Mouse (Mus musculus): ENCODE data around the gene Pdzk1. TPM values are rescaled to one million over a fixed set of nuclear protein-coding genes. Genes with fewer than 3 reads are reported as not detected.

The Pdzk1 gene
- polyA plus RNA-seq, 1 experiment from 2014 or later, result 0.08 TPM

DNA sequence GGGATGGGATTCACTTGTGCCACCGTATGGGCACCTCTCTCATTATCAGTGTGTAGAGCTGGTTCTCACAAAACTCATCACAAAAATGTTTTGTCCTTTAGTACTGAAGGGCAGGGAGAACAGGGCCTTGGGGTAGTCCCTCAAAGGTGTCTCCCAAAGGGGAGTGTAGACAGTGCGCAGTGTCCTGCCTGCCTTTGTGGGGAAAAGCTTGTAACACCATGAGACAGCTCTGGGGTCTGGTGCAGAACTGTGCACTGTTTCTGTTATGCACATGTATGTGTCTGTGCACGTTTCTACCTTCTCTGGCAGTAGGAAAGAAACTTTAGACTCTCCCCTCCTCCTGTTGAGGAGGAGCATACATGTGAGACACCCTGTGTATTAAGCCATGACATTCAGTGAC is 38.8 kb downstream of the Pdzk1 start:
- TF ChIP-seq CTCF (IDR thresholded peaks at IDR 0.05; ENCODE audit: low read depth), result no peak
- Histone ChIP-seq H3K4me3 (ENCODE audit: low read depth, low read length) (no peak overlapping the region), H3K4me2 (no peak overlapping the region), H3K9ac (no peak overlapping the region), H3K9me3 (ENCODE audit: low read depth, low read length) (no peaks in the 10 kb centered on the region), H3K4me1 (ENCODE audit: insufficient read depth) (no peaks in the 10 kb centered on the region), H3K27ac (ENCODE audit: low read depth) (no peak overlapping the region), H3K36me3 (ENCODE audit: insufficient read depth) (peaks cover 42% of the 10 kb centered on the region), H3K27me3 (ENCODE audit: insufficient read depth, low read length) (no peaks in the 10 kb centered on the region)
- 87% methylated on average over 3 of the region's 3 CpGs for WGBS
- no peak for ATAC-seq (ENCODE audit: insufficient read depth)
- no peak for DNase-seq

DNA sequence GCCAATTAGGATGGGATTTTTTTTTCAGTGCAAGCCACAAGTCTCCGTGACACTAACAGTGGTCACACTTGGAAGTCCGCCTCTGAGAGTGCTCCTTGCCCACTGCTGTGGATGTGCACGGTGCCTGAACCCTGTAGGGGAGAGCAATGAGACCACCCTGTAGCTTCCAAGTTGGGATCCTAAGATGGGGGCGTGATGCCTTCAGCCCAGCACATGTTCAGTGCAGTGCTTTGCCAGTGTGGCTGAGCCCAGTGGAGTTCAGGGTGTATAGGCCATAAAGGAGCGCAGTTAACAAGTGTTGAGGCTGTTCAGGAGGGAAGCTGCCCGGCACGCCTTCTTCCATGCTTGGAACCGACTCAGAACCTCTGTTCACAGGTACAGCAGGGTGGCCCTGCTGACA is 39.5 kb downstream of the Pdzk1 start:
- ATAC-seq (ENCODE audit: insufficient read depth) (no peak), DNase-seq (no peak)
- Histone ChIP-seq H3K4me1 (ENCODE audit: insufficient read depth) (no peaks in the 10 kb centered on the region), H3K27me3 (ENCODE audit: insufficient read depth, low read length) (no peaks in the 10 kb centered on the region), H3K36me3 (ENCODE audit: insufficient read depth) (peaks cover 47% of the 10 kb centered on the region), H3K9ac (no peak overlapping the region), H3K4me2 (no peak overlapping the region), H3K27ac (ENCODE audit: low read depth) (no peak overlapping the region), H3K9me3 (ENCODE audit: low read depth, low read length) (no peaks in the 10 kb centered on the region), H3K4me3 (ENCODE audit: low read depth, low read length) (no peak overlapping the region)
- 84% methylated on average over 8 of the region's 8 CpGs for WGBS
- TF ChIP-seq CTCF (IDR thresholded peaks at IDR 0.05; ENCODE audit: low read depth), result no peak

DNA sequence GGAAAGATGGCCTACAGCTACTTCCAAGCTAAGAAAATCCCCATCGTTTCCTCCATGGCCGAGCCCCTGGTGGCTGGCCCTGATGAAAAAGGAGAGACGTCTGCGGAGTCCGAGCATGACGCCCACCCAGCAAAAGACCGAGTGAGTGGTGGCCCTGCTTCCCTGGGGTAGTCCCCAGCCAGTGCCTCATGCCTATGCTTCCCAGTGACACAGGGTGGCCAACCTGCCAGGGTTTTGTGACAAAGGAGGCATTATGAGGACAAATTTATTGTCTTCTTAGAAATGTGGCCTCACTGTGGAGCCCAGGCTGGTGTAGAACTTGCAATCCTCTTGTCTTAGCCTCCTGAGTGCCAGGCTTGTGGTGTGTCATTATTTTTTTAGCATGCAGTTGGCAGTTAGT is 40.0 kb downstream of the Pdzk1 start:
- Histone ChIP-seq H3K27ac (ENCODE audit: low read depth) (no peak overlapping the region), H3K9me3 (ENCODE audit: low read depth, low read length) (no peaks in the 10 kb centered on the region), H3K4me1 (ENCODE audit: insufficient read depth) (no peaks in the 10 kb centered on the region), H3K4me3 (ENCODE audit: low read depth, low read length) (no peak overlapping the region), H3K27me3 (ENCODE audit: insufficient read depth, low read length) (no peaks in the 10 kb centered on the region), H3K36me3 (ENCODE audit: insufficient read depth) (peaks cover 51% of the 10 kb centered on the region), H3K9ac (no peak overlapping the region), H3K4me2 (no peak overlapping the region)
- no peak for TF ChIP-seq CTCF (IDR thresholded peaks at IDR 0.05; ENCODE audit: low read depth)
- DNase-seq (no peak), ATAC-seq (ENCODE audit: insufficient read depth) (no peak)
- WGBS, result 93% methylated on average over 7 of the region's 7 CpGs

DNA sequence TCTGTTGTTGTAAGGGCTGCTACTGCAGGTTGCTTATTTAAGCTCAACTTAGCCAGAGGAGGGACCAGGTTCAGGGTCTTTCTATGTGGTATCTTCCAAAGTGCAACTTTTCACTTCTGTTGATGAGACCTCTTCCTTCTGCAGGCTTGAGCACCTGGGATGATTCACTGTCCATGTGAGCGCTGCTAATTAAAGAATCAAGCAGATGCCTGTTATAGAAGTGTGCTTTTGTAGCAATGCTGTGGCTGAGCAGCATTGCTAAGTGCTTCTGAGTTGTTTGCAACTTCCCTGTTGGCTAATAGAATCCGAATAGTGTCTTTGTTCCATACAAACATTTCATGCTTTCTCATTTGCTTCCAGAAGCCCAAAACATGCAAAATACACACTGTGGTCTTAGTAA is 41.2 kb downstream of the Pdzk1 start:
- Histone ChIP-seq H3K36me3 (ENCODE audit: insufficient read depth) (peaks cover 60% of the 10 kb centered on the region), H3K27me3 (ENCODE audit: insufficient read depth, low read length) (no peaks in the 10 kb centered on the region), H3K9me3 (ENCODE audit: low read depth, low read length) (no peaks in the 10 kb centered on the region), H3K4me3 (ENCODE audit: low read depth, low read length) (no peak overlapping the region), H3K27ac (ENCODE audit: low read depth) (no peak overlapping the region), H3K4me2 (no peak overlapping the region), H3K4me1 (ENCODE audit: insufficient read depth) (no peaks in the 10 kb centered on the region), H3K9ac (no peak overlapping the region)
- no peak for DNase-seq
- WGBS, result 90% methylated on average over 2 of the region's 2 CpGs
- no peak for ATAC-seq (ENCODE audit: insufficient read depth)
- TF ChIP-seq CTCF (IDR thresholded peaks at IDR 0.05; ENCODE audit: low read depth), result no peak

DNA sequence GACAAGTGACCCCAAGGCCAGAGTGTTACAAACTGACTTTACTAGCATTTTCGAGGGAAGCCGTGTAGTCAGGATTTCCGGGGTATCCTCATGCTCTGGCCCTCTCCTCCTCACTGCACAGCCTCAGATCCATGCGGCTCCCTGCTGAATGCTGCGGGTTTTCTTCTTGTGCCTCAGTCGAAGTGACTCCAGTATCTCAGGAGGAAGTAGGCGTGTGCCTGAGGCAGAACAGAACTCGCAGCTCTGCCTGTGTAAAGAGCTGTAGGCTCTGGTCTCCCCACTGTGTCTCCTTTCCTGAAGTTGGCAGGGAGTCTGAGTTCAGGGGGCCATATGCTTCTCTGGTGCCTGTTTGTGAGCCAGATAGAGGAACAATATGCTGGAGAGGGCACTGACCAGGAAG is 42.0 kb downstream of the Pdzk1 start:
- H3K9me3 ChIP-seq (ENCODE audit: low read depth, low read length), result no peaks in the 10 kb centered on the region
- no peak overlapping the region for H3K4me2 ChIP-seq
- peaks cover 60% of the 10 kb centered on the region for H3K36me3 ChIP-seq (ENCODE audit: insufficient read depth)
- no peaks in the 10 kb centered on the region for H3K4me1 ChIP-seq (ENCODE audit: insufficient read depth)
- no peak for TF ChIP-seq CTCF (IDR thresholded peaks at IDR 0.05; ENCODE audit: low read depth)
- no peak overlapping the region for H3K27ac ChIP-seq (ENCODE audit: low read depth)
- WGBS, result 86% methylated on average over 8 of the region's 8 CpGs
- DNase-seq (no peak), ATAC-seq (ENCODE audit: insufficient read depth) (no peak)
- no peaks in the 10 kb centered on the region for H3K27me3 ChIP-seq (ENCODE audit: insufficient read depth, low read length)
- no peak overlapping the region for H3K9ac ChIP-seq
- H3K4me3 ChIP-seq (ENCODE audit: low read depth, low read length), result no peak overlapping the region

DNA sequence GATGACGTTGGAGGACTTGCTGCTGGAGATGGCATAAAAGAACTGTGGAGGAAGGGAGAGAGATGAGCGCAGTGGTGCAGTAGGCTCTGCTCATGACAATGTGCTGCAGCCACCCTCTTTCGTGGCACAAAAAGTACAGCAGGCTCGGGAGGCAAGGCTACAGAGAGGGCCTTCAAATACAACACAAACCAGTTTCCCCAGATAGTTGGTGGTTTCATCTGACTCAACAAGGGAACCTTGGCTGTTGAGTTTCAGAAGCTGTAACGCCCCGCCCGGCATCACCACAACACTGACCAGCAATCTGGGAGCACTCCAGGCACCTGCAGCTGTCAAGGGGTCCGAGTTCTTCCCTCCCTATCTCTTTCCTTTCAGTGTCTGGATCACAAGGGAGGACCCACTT is 43.4 kb downstream of the Pdzk1 start:
- Histone ChIP-seq H3K36me3 (ENCODE audit: insufficient read depth) (peaks cover 63% of the 10 kb centered on the region), H3K9ac (no peak overlapping the region), H3K4me2 (no peak overlapping the region), H3K4me1 (ENCODE audit: insufficient read depth) (no peaks in the 10 kb centered on the region), H3K4me3 (ENCODE audit: low read depth, low read length) (no peak overlapping the region), H3K27ac (ENCODE audit: low read depth) (no peak overlapping the region), H3K27me3 (ENCODE audit: insufficient read depth, low read length) (no peaks in the 10 kb centered on the region), H3K9me3 (ENCODE audit: low read depth, low read length) (no peaks in the 10 kb centered on the region)
- no peak for TF ChIP-seq CTCF (IDR thresholded peaks at IDR 0.05; ENCODE audit: low read depth)
- 94% methylated on average over 8 of the region's 8 CpGs for WGBS
- no peak for DNase-seq
- ATAC-seq (ENCODE audit: insufficient read depth), result no peak

DNA sequence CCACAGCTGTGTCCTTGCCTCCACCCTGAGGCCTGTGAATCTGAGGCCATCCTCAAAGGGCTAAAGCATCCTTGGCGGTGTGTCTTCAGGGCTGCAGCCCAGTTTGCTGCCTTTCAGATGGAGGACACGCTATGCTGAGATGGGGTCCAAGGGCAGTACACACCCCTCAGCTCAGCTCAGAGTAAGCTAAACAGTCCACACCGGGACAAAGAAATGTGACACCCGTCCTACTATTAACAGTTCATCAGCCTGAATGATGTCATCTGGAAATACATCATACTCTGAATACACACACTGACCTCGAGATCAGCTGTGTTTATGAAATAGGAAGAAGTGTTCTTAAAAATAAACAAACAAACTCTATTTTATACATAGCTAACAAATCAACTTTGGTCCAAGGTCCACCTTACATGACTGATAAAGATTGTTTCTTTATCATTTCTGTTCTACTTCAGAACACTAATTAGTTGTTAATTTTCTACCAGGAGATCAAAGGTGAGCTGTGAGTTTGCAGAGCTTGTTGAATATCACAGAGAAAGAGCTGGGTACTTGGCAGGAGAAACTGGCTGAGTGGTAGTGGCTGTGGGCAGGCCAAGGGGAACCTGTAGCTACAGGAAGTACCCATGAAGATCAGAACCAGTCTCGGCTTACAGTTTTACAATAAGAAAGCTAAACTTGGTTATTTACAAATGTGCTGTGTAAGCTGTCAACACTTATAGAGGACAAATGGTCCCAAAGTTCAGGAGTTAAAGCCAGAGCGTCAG is 45.9 kb downstream of the Pdzk1 start:
- no peak overlapping the region for H3K4me3 ChIP-seq (ENCODE audit: low read depth, low read length)
- no peak overlapping the region for H3K4me2 ChIP-seq
- H3K27me3 ChIP-seq (ENCODE audit: insufficient read depth, low read length), result no peaks in the 10 kb centered on the region
- ATAC-seq (ENCODE audit: insufficient read depth) (no peak), DNase-seq (no peak)
- no peak overlapping the region for H3K27ac ChIP-seq (ENCODE audit: low read depth)
- no peak overlapping the region for H3K9ac ChIP-seq
- TF ChIP-seq CTCF (IDR thresholded peaks at IDR 0.05; ENCODE audit: low read depth), result no peak
- 31% methylated on average over 7 of the region's 7 CpGs for WGBS
- peaks cover 49% of the 10 kb centered on the region for H3K36me3 ChIP-seq (ENCODE audit: insufficient read depth)
- no peaks in the 10 kb centered on the region for H3K4me1 ChIP-seq (ENCODE audit: insufficient read depth)
- H3K9me3 ChIP-seq (ENCODE audit: low read depth, low read length), result no peaks in the 10 kb centered on the region

Data from lung, embryonic 14.5 days (tissue).